ENCODE assay signal across 7 mouse cellular contexts in genomic region chr15:82987732-82988112, GRCm38 (mm10). TPM values are rescaled to one million over a fixed set of nuclear protein-coding genes. Genes with fewer than 3 reads are reported as not detected.
DNase-seq lines count a peak whose midpoint lies in the region; ATAC-seq and TF ChIP-seq lines count a peak whose summit lies in the region.

TSS of gene Tcf20 (minus strand) at chr15:82987872.

- peak; percentile 97 for DNase-seq in adrenal gland, postnatal 14 days
- peak; percentile 95 for DNase-seq in embryonic facial prominence, embryonic 11.5 days (ENCODE audit: low spot score)
- DNase-seq in heart, adult 11 months = peak; percentile 99
- peak; percentile 94 for DNase-seq in kidney, adult 18-20 months
- DNase-seq in limb, embryonic 11.5 days (ENCODE audit: low spot score) = peak; percentile 96
- DNase-seq in midbrain, embryonic 14.5 days = peak; percentile 95
- peak; percentile 64 to 95 for DNase-seq in spleen, adult 2 months (ENCODE audit: low read depth in 1 of 2, low spot score in 2 of 2)

- no peak for TF ChIP-seq POLR2A in spleen, adult 2 months (IDR thresholded peaks at IDR 0.05; ENCODE audit: low read depth, low read length)

- H3K4me2 ChIP-seq in embryonic facial prominence, embryonic 11.5 days (ENCODE audit: low read depth, low read length) = peak within 1 kb of the TSS; percentile 91
- peak within 1 kb of the TSS; percentile 87 for H3K4me2 ChIP-seq in limb, embryonic 11.5 days (ENCODE audit: low read depth, severe bottlenecking)
- peak within 1 kb of the TSS; percentile 90 for H3K4me2 ChIP-seq in midbrain, embryonic 14.5 days (ENCODE audit: low read length)

- no peak within 1 kb of the TSS for H3K27ac ChIP-seq in embryonic facial prominence, embryonic 11.5 days (replicated peaks; ENCODE audit: low read depth, low read length)
- no peak within 1 kb of the TSS for H3K27ac ChIP-seq in limb, embryonic 11.5 days (replicated peaks; ENCODE audit: low read depth, low read length)
- H3K27ac ChIP-seq in midbrain, embryonic 14.5 days (replicated peaks; ENCODE audit: low read depth, low read length) = peak within 1 kb of the TSS; percentile 69
- H3K27ac ChIP-seq in spleen, adult 2 months (ENCODE audit: insufficient read depth, low read length) = no peak within 1 kb of the TSS

- no peaks in the 10 kb centered on the region for H3K9me3 ChIP-seq in embryonic facial prominence, embryonic 11.5 days (replicated peaks; ENCODE audit: control insufficient read depth, low read length)
- H3K9me3 ChIP-seq in limb, embryonic 11.5 days (ENCODE audit: control insufficient read depth, low read length) = no peaks in the 10 kb centered on the region
- H3K9me3 ChIP-seq in midbrain, embryonic 14.5 days (ENCODE audit: control insufficient read depth, low read length) = no peaks in the 10 kb centered on the region

- WGBS in embryonic facial prominence, embryonic 11.5 days = 0% methylated on average over 20 of the region's 20 CpGs
- WGBS in limb, embryonic 11.5 days = 0% methylated on average over 20 of the region's 20 CpGs
- WGBS in midbrain, embryonic 14.5 days = 0% methylated on average over 20 of the region's 20 CpGs
- WGBS in spleen, adult 2 months = 1% methylated on average over 20 of the region's 20 CpGs

- no peak for TF ChIP-seq CTCF in spleen, adult 2 months (IDR thresholded peaks at IDR 0.05; ENCODE audit: extremely low read depth, insufficient read depth, insufficient read length, insufficient replicate concordance)

- H3K9ac ChIP-seq in embryonic facial prominence, embryonic 11.5 days (replicated peaks; ENCODE audit: low read length) = peak within 1 kb of the TSS; percentile 63
- peak within 1 kb of the TSS; percentile 38 for H3K9ac ChIP-seq in limb, embryonic 11.5 days (ENCODE audit: low read length)
- H3K9ac ChIP-seq in midbrain, embryonic 14.5 days (replicated peaks; ENCODE audit: low read length) = peak within 1 kb of the TSS; percentile 57

- peaks cover 16% of the 10 kb centered on the region for H3K4me1 ChIP-seq in embryonic facial prominence, embryonic 11.5 days (ENCODE audit: control insufficient read depth, insufficient read depth, low read length)
- peaks cover 39% of the 10 kb centered on the region for H3K4me1 ChIP-seq in limb, embryonic 11.5 days (ENCODE audit: control insufficient read depth, insufficient read depth, low read length)
- H3K4me1 ChIP-seq in midbrain, embryonic 14.5 days (ENCODE audit: control insufficient read depth, insufficient read depth, low read length) = peaks cover 75% of the 10 kb centered on the region
- peaks cover 7% of the 10 kb centered on the region for H3K4me1 ChIP-seq in spleen, adult 2 months (ENCODE audit: control insufficient read depth, insufficient read depth, insufficient read length)

- H3K4me3 ChIP-seq in embryonic facial prominence, embryonic 11.5 days (ENCODE audit: low read depth, low read length) = peak within 1 kb of the TSS; percentile 50
- H3K4me3 ChIP-seq in limb, embryonic 11.5 days (ENCODE audit: low read depth, low read length) = peak within 1 kb of the TSS; percentile 42
- H3K4me3 ChIP-seq in midbrain, embryonic 14.5 days (replicated peaks; ENCODE audit: low read depth, low read length) = peak within 1 kb of the TSS; percentile 46
- peak within 1 kb of the TSS; percentile 69 for H3K4me3 ChIP-seq in spleen, adult 2 months (ENCODE audit: extremely low read depth, insufficient read depth, insufficient read length)

- ATAC-seq in embryonic facial prominence, embryonic 11.5 days (replicated peaks; ENCODE audit: insufficient number of reproducible peaks, low FRiP score, low TSS enrichment, low read depth) = peak; percentile 85
- ATAC-seq in limb, embryonic 11.5 days (ENCODE audit: insufficient number of reproducible peaks, low FRiP score, low TSS enrichment, low read depth) = peak; percentile 85
- peak; percentile 89 for ATAC-seq in midbrain, embryonic 14.5 days (ENCODE audit: low FRiP score, low TSS enrichment)

- H3K27me3 ChIP-seq in embryonic facial prominence, embryonic 11.5 days (ENCODE audit: control insufficient read depth, insufficient read depth, low read length) = no peaks in the 10 kb centered on the region; the same call in 1 of the 2 replicates
- H3K27me3 ChIP-seq in limb, embryonic 11.5 days (ENCODE audit: control insufficient read depth, insufficient read depth, low read length) = peaks cover 10% of the 10 kb centered on the region
- peaks cover 4% of the 10 kb centered on the region; the same call in 1 of the 2 replicates for H3K27me3 ChIP-seq in midbrain, embryonic 14.5 days (ENCODE audit: control insufficient read depth, insufficient read depth, low read length)
- H3K27me3 ChIP-seq in spleen, adult 2 months (ENCODE audit: control insufficient read depth, insufficient read depth, low read length) = no peaks in the 10 kb centered on the region

- H3K36me3 ChIP-seq in embryonic facial prominence, embryonic 11.5 days (replicated peaks; ENCODE audit: control insufficient read depth, insufficient read depth, low read depth, low read length) = no peaks in the 10 kb centered on the region
- no peaks in the 10 kb centered on the region for H3K36me3 ChIP-seq in limb, embryonic 11.5 days (ENCODE audit: control insufficient read depth, insufficient read depth, low read length)
- no peaks in the 10 kb centered on the region for H3K36me3 ChIP-seq in midbrain, embryonic 14.5 days (ENCODE audit: control insufficient read depth, insufficient read depth, low read length)
- H3K36me3 ChIP-seq in spleen, adult 2 months (ENCODE audit: control insufficient read depth, insufficient read depth, low read length) = no peaks in the 10 kb centered on the region

RNA-seq across cellular contexts. Expression of gene Tcf20, which starts in this region (rescaled TPM):
- total RNA-seq in adrenal gland, postnatal 14 days (2021) = 75.9 and 85.4 TPM in 2 replicates
- 13.6 and 15.1 TPM in 2 replicates for polyA plus RNA-seq in embryonic facial prominence, embryonic 11.5 days (2014; fragmentation: Nextera tagmentation; extraction: Ambion mirVana)
- polyA plus RNA-seq in limb, embryonic 11.5 days (2014; fragmentation: Nextera tagmentation; extraction: Ambion mirVana) = 12.3 and 14.3 TPM in 2 replicates
- 17.8 and 18.0 TPM in 2 replicates for polyA plus RNA-seq in midbrain, embryonic 14.5 days (2014; fragmentation: Nextera tagmentation; extraction: Ambion mirVana)
- 21.4 and 27.0 TPM in 2 replicates for polyA plus RNA-seq in spleen, adult 2 months (2012; rRNA removed)
